Mouse (Mus musculus) forebrain, embryonic 11.5 days (tissue): ENCODE results near the gene Actl6a. TPM values are rescaled to one million over a fixed set of nuclear protein-coding genes. Genes with fewer than 3 reads are reported as not detected.

Experiments used
- polyA plus RNA-seq: library from polyadenylated mRNA; unstranded; fragments of >200 nt; fragmentation: Nextera tagmentation; extraction: Ambion mirVana; gene quantifications from 2 replicates; pipeline ENCODE4 v1.2.1, GENCODE M21; 2014

Actl6a gene
- polyA plus RNA-seq, 1 experiment from 2014 or later: 280 TPM

Other genes starting within 250 kb of the Actl6a start
- 0.21 TPM in 1 of 2 replicates, not detected in the other for gene Kcnmb3, start 214.1 kb upstream of the Actl6a start, polyA plus RNA-seq
- gene Zfp639, start 196.0 kb upstream of the Actl6a start, polyA plus RNA-seq: 47.0 and 56.9 TPM in 2 replicates
- 35.9 and 38.6 TPM in 2 replicates for gene Mfn1, start 176.8 kb upstream of the Actl6a start, polyA plus RNA-seq
- 35.5 and 45.6 TPM in 2 replicates for gene Gnb4, start 89.7 kb upstream of the Actl6a start, polyA plus RNA-seq
- 248 and 270 TPM in 2 replicates for gene Ndufb5, start 30.7 kb downstream of the Actl6a start, polyA plus RNA-seq
- 40.4 and 43.7 TPM in 2 replicates for gene Mrpl47, start 31.3 kb downstream of the Actl6a start, polyA plus RNA-seq
- gene Usp13, start 111.2 kb downstream of the Actl6a start, polyA plus RNA-seq: 8.0 and 8.4 TPM in 2 replicates